Comparison of ENCODE assay signal across 17 mouse cellular contexts in the genomic region with DNA sequence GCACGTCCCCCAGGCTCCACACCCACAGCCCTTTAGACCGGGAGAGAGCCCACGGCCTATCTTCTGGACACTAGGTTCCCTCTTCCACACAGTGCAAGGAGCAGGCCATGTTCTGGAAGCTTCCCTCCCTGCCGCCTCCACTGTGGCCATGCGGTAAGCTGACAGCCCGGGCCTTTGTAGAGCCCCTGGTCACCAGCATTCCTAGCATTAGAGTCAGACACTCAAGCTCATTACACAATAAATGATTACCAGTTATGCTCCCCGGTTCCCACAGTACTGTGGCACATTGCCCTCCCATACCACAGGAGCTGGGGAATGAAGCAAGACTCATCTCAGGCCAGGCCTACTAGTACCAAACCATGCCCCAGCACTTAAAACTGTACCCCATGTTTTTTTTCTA. TPM values are rescaled to one million over a fixed set of nuclear protein-coding genes. Genes with fewer than 3 reads are reported as not detected.
A peak's percentile ranks its signal among the peaks of the same experiment; 100 is the strongest.
DNase-seq lines count a peak whose midpoint lies in the region; ATAC-seq and TF ChIP-seq lines count a peak whose summit lies in the region.
"Had no signal": no experiment of that assay in that cellular context is flagged by ENCODE, and none has a peak within 500 bp of the region (broad histone marks: within the 10 kb centered on the region; RNA-seq: fewer than 3 reads in every experiment).

No protein-coding gene starts in this region.

- no peaks in the 10 kb centered on the region for H3K9me3 ChIP-seq in intestine, embryonic 15.5 days
- no peaks in the 10 kb centered on the region for H3K9me3 ChIP-seq in stomach, postnatal 0 days (ENCODE audit: control insufficient read depth, low read length)
- H3K9me3 ChIP-seq: liver, embryonic 13.5 days had no signal

- no peak overlapping the region for H3K9ac ChIP-seq in intestine, embryonic 15.5 days
- no peak overlapping the region for H3K9ac ChIP-seq in stomach, postnatal 0 days (ENCODE audit: low read length)
- H3K9ac ChIP-seq: hindbrain, embryonic 14.5 days; liver, embryonic 13.5 days had no signal

- no peaks in the 10 kb centered on the region for H3K36me3 ChIP-seq in intestine, embryonic 15.5 days
- H3K36me3 ChIP-seq in stomach, postnatal 0 days (ENCODE audit: control insufficient read depth, insufficient read depth, low read length) = no peaks in the 10 kb centered on the region

- peak overlapping the region; percentile 37 for H3K27ac ChIP-seq in intestine, embryonic 15.5 days
- peak overlapping the region; percentile 81 for H3K27ac ChIP-seq in stomach, postnatal 0 days (replicated peaks)
- H3K27ac ChIP-seq: heart, adult 2 months; hindbrain, embryonic 14.5 days; liver, embryonic 13.5 days; macrophage had no signal

- no peak for TF ChIP-seq CTCF in stomach, postnatal 0 days (IDR thresholded peaks at IDR 0.05; ENCODE audit: low read depth)

- 84% methylated on average over 7 of the region's 7 CpGs for WGBS in intestine, embryonic 15.5 days
- 86% methylated on average over 7 of the region's 7 CpGs for WGBS in stomach, postnatal 0 days

- H3K27me3 ChIP-seq in intestine, embryonic 15.5 days (replicated peaks) = no peaks in the 10 kb centered on the region
- H3K27me3 ChIP-seq in stomach, postnatal 0 days (ENCODE audit: control insufficient read depth, insufficient read depth, low read length) = no peaks in the 10 kb centered on the region
- H3K27me3 ChIP-seq: liver, embryonic 13.5 days had no signal

- ATAC-seq in intestine, embryonic 15.5 days = peak; percentile 24
- peak; percentile 41 for ATAC-seq in stomach, postnatal 0 days (ENCODE audit: low FRiP score, low TSS enrichment)
- ATAC-seq: forebrain, embryonic 16.5 days had no signal

- H3K4me1 ChIP-seq in intestine, embryonic 15.5 days (replicated peaks) = peaks cover 8% of the 10 kb centered on the region
- H3K4me1 ChIP-seq in stomach, postnatal 0 days (replicated peaks; ENCODE audit: control insufficient read depth, insufficient read depth) = 0 out of 2 replicates have a peak, but pooled peaks cover under 1% of the 10 kb centered on the region

- no peak for TF ChIP-seq EP300 in stomach, postnatal 0 days (optimal IDR thresholded peaks at IDR 0.05)

- no peak overlapping the region for H3K4me3 ChIP-seq in intestine, embryonic 15.5 days (replicated peaks)
- no peak overlapping the region for H3K4me3 ChIP-seq in stomach, postnatal 0 days (ENCODE audit: low read depth, low read length)
- H3K4me3 ChIP-seq: heart, adult 2 months; liver, embryonic 13.5 days had no signal

- no peak overlapping the region for H3K4me2 ChIP-seq in intestine, embryonic 15.5 days (replicated peaks)
- no peak overlapping the region for H3K4me2 ChIP-seq in stomach, postnatal 0 days (replicated peaks; ENCODE audit: low read depth)
- H3K4me2 ChIP-seq: hindbrain, embryonic 14.5 days; liver, embryonic 13.5 days had no signal

- DNase-seq in adrenal gland, adult 2 months = peak; percentile 48
- DNase-seq in adrenal gland, postnatal 10 days = no peak
- peak; percentile 47 to 61 for DNase-seq in lung, adult 18-20 months
- no peak for DNase-seq in lung, postnatal 4 days
- DNase-seq in stomach, postnatal 0 days (ENCODE audit: low spot score) = no peak
- no peak for DNase-seq in layer of hippocampus, postnatal 10 days (ENCODE audit: low spot score in 2 of 2)
- no peak for DNase-seq in adrenal gland, adult 18-20 months (ENCODE audit: low spot score in 2 of 2)
- DNase-seq: adrenal gland, postnatal 14 days; cerebellum, adult 9-10 months; heart, adult 2 months; layer of hippocampus, postnatal 36 days; liver, embryonic 13.5 days; midbrain, embryonic 14.5 days had no signal

RNA-seq across cellular contexts. Expression of gene Ankrd11, which starts 6.3 kb away (rescaled TPM):
- total RNA-seq in adrenal gland, adult 2 months (2021) = 10 to 100 TPM; 65.4 to 86.9 TPM
- polyA plus RNA-seq in adrenal gland, adult 2 months (2012; rRNA removed) = 54.8 and 88.0 TPM in 2 replicates
- total RNA-seq in adrenal gland, postnatal 10 days (2021) = 100 to 1,000 TPM in 1 of 2 experiments, 10 to 100 TPM in 1; 73.9 to 103 TPM
- 50.9 and 53.9 TPM in 2 replicates for polyA plus RNA-seq in intestine, embryonic 15.5 days (2015; fragmentation: Nextera tagmentation; extraction: Ambion mirVana)
- 35.0 and 35.8 TPM in 2 replicates for polyA plus RNA-seq in stomach, postnatal 0 days (2015; fragmentation: Nextera tagmentation; extraction: Ambion mirVana)
- 100 to 1,000 TPM; 147 to 160 TPM for total RNA-seq in layer of hippocampus, postnatal 10 days (2021)
- 10 to 100 TPM; 69.1 to 93.7 TPM for total RNA-seq in adrenal gland, adult 18-20 months (2021)

RNA-seq across cellular contexts. Expression of gene Spg7, which starts 14.3 kb away (rescaled TPM):
- 10 to 100 TPM; 78.4 to 80.1 TPM for total RNA-seq in adrenal gland, adult 2 months (2021)
- 246 and 255 TPM in 2 replicates for polyA plus RNA-seq in adrenal gland, adult 2 months (2012; rRNA removed)
- 10 to 100 TPM; 64.9 to 82.8 TPM for total RNA-seq in adrenal gland, postnatal 10 days (2021)
- 51.7 and 52.5 TPM in 2 replicates for polyA plus RNA-seq in intestine, embryonic 15.5 days (2015; fragmentation: Nextera tagmentation; extraction: Ambion mirVana)
- 29.6 and 32.0 TPM in 2 replicates for polyA plus RNA-seq in stomach, postnatal 0 days (2015; fragmentation: Nextera tagmentation; extraction: Ambion mirVana)
- total RNA-seq in layer of hippocampus, postnatal 10 days (2021) = 10 to 100 TPM; 65.8 to 75.5 TPM
- total RNA-seq in adrenal gland, adult 18-20 months (2021) = 10 to 100 TPM; 86.9 to 88.3 TPM

RNA-seq across cellular contexts. Expression of gene Rpl13, which starts 53.7 kb away (rescaled TPM):
- total RNA-seq in adrenal gland, adult 2 months (2021) = 100 to 1,000 TPM; 419 to 701 TPM
- 2,347 and 2,800 TPM in 2 replicates for polyA plus RNA-seq in adrenal gland, adult 2 months (2012; rRNA removed)
- 100 to 1,000 TPM; 682 to 692 TPM for total RNA-seq in adrenal gland, postnatal 10 days (2021)
- 1,399 and 1,578 TPM in 2 replicates for polyA plus RNA-seq in intestine, embryonic 15.5 days (2015; fragmentation: Nextera tagmentation; extraction: Ambion mirVana)
- polyA plus RNA-seq in stomach, postnatal 0 days (2015; fragmentation: Nextera tagmentation; extraction: Ambion mirVana) = 1,460 and 1,506 TPM in 2 replicates
- total RNA-seq in layer of hippocampus, postnatal 10 days (2021) = 100 to 1,000 TPM; 474 to 547 TPM
- 100 to 1,000 TPM; 629 to 647 TPM for total RNA-seq in adrenal gland, adult 18-20 months (2021)

Comparison
In these comparisons a context has a peak if more than half of its experiments do, and no peak if none do; other contexts are left out.
1. DNase-seq: peak in adrenal gland, adult 2 months (single experiment) and lung, adult 18-20 months (2 of 2); none in adrenal gland, postnatal 10 days (single experiment), lung, postnatal 4 days (0 of 2), stomach, postnatal 0 days (single experiment), layer of hippocampus, postnatal 10 days (0 of 2) and adrenal gland, adult 18-20 months (0 of 2).